Mouse (Mus musculus): ENCODE results near the gene Gm21704. TPM values are rescaled to one million over a fixed set of nuclear protein-coding genes. Genes with fewer than 3 reads are reported as not detected.

The Gm21704 gene
- not detected for polyA plus RNA-seq (2017; shearing (Covaris generic))

GRCm38 (mm10) chrY:3410067-3410466, at the start of gene Gm21704, which contains the start of gene Gm21708:
Gene Gm21704, minus strand, starts transcription at chrY:3410167.
Gene Gm21708, minus strand, starts transcription at chrY:3410167.

GRCm38 (mm10) chrY:3345229-3345628, 64.7 kb downstream of the Gm21704 start, which contains the start of gene Gm21693:
Gene Gm21693, minus strand, starts transcription at chrY:3345329.

Other genes starting within 250 kb of the Gm21704 start
- not detected for gene Gm21677, start 103.7 kb downstream of the Gm21704 start, polyA plus RNA-seq (2017; shearing (Covaris generic))
- gene Gm21693, start 64.8 kb downstream of the Gm21704 start, polyA plus RNA-seq (2017; shearing (Covaris generic)), result not detected
- not detected for gene Gm21708, start within 50 bp of the Gm21704 start, polyA plus RNA-seq (2017; shearing (Covaris generic))

All from CD4-positive, CD25-positive, alpha-beta regulatory T cell (primary cell).